Mouse (Mus musculus): ENCODE data around the gene Il4. TPM values are rescaled to one million over a fixed set of nuclear protein-coding genes. Genes with fewer than 3 reads are reported as not detected.
A peak's percentile ranks its signal among the peaks of the same experiment; 100 is the strongest.

Il4 gene
- polyA plus RNA-seq, 1 experiment from 2014 or later = 7.6 TPM

DNA sequence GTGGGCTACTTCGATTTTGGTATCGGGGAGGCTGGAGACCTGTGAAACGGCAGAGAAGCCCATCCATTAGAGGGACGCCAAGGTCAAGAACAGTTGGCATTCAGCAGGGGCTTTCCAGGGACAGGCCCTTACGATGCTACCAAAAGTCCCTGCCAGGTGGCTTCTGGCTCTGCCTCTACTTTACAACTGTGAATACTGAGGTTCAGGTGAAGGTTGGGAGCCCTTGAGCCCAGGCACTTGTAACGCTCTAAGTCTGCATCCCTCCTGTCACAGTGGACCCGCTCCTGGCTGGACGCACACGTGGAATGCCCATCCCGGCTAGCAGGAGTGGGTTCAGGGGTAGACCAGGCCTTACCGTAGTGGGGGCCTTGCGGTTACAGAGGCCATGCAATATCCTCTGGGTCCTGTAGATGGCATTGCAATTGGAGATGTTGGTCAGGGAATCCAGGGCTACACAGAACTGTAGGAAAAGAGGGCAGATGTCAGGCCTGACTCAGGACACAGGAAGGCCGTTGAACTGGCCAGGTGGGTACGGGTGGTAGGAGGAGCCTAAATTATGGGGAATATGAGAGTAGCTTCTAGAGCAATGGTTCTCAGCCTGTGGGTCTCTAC, 13.8 kb upstream of the Il4 start:
- Histone ChIP-seq H3K9ac (replicated peaks; ENCODE audit: low read depth, low read length) (no peak overlapping the region), H3K4me3 (ENCODE audit: low read depth, low read length) (no peak overlapping the region), H3K4me2 (ENCODE audit: low read depth, low read length) (no peak overlapping the region), H3K9me3 (ENCODE audit: control insufficient read depth, low read length) (no peaks in the 10 kb centered on the region), H3K27me3 (ENCODE audit: control insufficient read depth, insufficient read depth, low read length) (peaks cover 4% of the 10 kb centered on the region; the same call in 1 of the 2 replicates), H3K27ac (ENCODE audit: low read depth, low read length) (no peak overlapping the region), H3K4me1 (ENCODE audit: control insufficient read depth, insufficient read depth, low read length) (peaks cover 3% of the 10 kb centered on the region; the same call in 1 of the 2 replicates), H3K36me3 (ENCODE audit: control insufficient read depth, insufficient read depth, low read length) (no peaks in the 10 kb centered on the region)
- ATAC-seq (ENCODE audit: low read depth) = no peak
- WGBS = 76% methylated on average over 14 of the region's 14 CpGs

DNA sequence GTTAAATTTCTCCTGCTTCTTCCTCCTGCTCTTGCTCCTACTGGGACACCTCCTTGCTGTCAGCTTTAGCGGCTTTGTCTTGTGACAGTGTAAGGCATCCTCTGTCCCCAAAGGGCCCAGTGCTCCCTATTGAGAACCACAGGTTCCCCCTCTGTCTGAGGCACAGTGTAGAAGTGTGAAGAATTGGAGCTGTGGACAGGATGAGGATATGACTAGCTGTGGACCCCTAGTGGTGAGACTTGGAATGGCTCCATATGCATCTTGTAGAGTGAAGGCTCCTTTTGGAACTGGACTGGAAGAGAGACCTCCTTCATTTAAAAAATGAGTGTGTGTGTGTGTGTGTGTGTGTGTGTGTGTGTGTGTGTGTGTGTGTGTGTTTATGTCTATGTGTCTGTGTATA, 9.4 kb upstream of the Il4 start:
- H3K9me3 ChIP-seq (ENCODE audit: control insufficient read depth, low read length) = no peaks in the 10 kb centered on the region
- WGBS = 20% methylated on average over 1 of the region's 1 CpGs
- H3K4me3 ChIP-seq (ENCODE audit: low read depth, low read length) = no peak overlapping the region
- H3K9ac ChIP-seq (replicated peaks; ENCODE audit: low read depth, low read length) = no peak overlapping the region
- no peak overlapping the region for H3K4me2 ChIP-seq (ENCODE audit: low read depth, low read length)
- H3K27me3 ChIP-seq (ENCODE audit: control insufficient read depth, insufficient read depth, low read length) = no peaks in the 10 kb centered on the region
- no peaks in the 10 kb centered on the region for H3K4me1 ChIP-seq (ENCODE audit: control insufficient read depth, insufficient read depth, low read length)
- H3K36me3 ChIP-seq (ENCODE audit: control insufficient read depth, insufficient read depth, low read length) = no peaks in the 10 kb centered on the region
- ATAC-seq (ENCODE audit: low read depth) = peak; percentile 69; the same call in 1 of the 2 replicates
- H3K27ac ChIP-seq (ENCODE audit: low read depth, low read length) = no peak overlapping the region

DNA sequence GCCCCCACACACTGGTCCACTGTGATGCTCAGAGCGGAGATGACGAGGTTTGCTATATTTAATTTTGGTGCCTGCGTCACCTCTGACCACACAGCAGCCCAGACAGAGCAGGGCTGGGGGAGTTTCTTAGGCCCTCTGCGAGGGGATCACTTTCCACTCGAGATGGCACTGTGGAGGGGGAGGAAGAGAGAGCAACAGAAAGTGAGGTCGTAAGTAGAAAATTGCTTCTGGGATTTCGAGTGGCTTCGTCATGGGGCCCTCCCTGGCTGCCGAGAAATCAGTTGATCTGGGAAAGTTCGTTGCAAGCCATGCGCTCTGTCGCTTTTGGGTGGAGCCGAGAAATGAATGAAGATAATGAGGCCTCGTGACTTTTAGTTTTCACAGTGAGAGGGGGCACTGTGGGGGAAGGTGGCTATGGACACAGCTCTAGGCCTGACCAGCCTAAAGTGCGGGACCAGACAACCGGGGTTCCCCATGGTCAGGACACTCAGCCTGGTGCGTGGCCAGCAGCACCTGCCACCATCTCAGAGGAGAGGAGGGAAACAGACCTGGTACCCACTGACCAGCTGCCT, 8.4 kb upstream of the Il4 start:
- Histone ChIP-seq H3K9ac (replicated peaks; ENCODE audit: low read depth, low read length) (no peak overlapping the region), H3K4me3 (ENCODE audit: low read depth, low read length) (no peak overlapping the region), H3K4me1 (ENCODE audit: control insufficient read depth, insufficient read depth, low read length) (no peaks in the 10 kb centered on the region), H3K27me3 (ENCODE audit: control insufficient read depth, insufficient read depth, low read length) (no peaks in the 10 kb centered on the region), H3K4me2 (ENCODE audit: low read depth, low read length) (no peak overlapping the region), H3K36me3 (ENCODE audit: control insufficient read depth, insufficient read depth, low read length) (no peaks in the 10 kb centered on the region), H3K9me3 (ENCODE audit: control insufficient read depth, low read length) (no peaks in the 10 kb centered on the region), H3K27ac (ENCODE audit: low read depth, low read length) (no peak overlapping the region)
- no peak for ATAC-seq (ENCODE audit: low read depth)
- WGBS = 74% methylated on average over 17 of the region's 17 CpGs

DNA sequence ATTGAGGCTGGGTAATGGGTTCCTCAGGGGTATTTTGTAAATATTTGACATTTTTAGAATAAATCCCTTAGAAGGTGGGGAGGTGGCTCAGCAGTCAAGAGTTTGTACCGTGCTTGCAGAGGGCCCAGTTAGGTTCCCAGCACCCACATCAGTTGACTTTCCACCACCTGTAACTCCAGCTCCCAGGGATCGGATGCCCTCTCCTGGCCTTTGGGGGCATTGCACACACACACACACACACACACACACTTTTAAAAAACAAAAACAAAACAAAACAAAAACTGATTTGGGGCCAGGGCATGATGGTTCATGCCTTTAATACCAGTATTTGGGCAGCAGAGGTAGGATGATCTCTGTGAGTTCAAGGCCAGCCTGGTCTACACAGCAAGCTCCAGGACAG, 5.7 kb upstream of the Il4 start:
- Histone ChIP-seq H3K36me3 (ENCODE audit: control insufficient read depth, insufficient read depth, low read length) (no peaks in the 10 kb centered on the region), H3K4me1 (ENCODE audit: control insufficient read depth, insufficient read depth, low read length) (no peaks in the 10 kb centered on the region), H3K4me3 (ENCODE audit: low read depth, low read length) (no peak overlapping the region), H3K27ac (ENCODE audit: low read depth, low read length) (no peak overlapping the region), H3K9me3 (ENCODE audit: control insufficient read depth, low read length) (no peaks in the 10 kb centered on the region), H3K27me3 (ENCODE audit: control insufficient read depth, insufficient read depth, low read length) (no peaks in the 10 kb centered on the region), H3K9ac (replicated peaks; ENCODE audit: low read depth, low read length) (no peak overlapping the region), H3K4me2 (ENCODE audit: low read depth, low read length) (no peak overlapping the region)
- ATAC-seq (ENCODE audit: low read depth) = no peak
- 100% methylated on average over 2 of the region's 2 CpGs for WGBS

DNA sequence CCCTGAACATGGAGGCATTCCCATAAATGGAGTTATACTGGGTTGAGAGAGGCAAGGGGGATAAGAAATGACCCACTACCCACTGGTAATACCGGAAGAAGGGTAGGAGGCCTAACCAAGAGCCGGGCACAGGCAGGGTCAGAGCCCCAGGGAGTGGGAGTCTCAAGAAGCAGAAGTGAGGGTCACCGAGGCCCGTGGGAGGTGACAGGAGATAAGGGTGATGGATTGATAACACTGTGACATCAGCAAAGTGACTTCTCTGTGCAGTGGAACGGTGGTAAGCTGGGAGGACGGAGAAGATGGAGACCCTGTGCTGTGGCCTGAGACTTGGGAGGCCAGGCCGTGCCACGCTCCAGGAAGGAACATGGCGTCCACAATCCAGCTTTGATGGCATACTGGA, 5.1 kb upstream of the Il4 start:
- H3K4me2 ChIP-seq (ENCODE audit: low read depth, low read length) = no peak overlapping the region
- no peaks in the 10 kb centered on the region for H3K36me3 ChIP-seq (ENCODE audit: control insufficient read depth, insufficient read depth, low read length)
- 92% methylated on average over 9 of the region's 9 CpGs for WGBS
- no peak overlapping the region for H3K4me3 ChIP-seq (ENCODE audit: low read depth, low read length)
- H3K4me1 ChIP-seq (ENCODE audit: control insufficient read depth, insufficient read depth, low read length) = no peaks in the 10 kb centered on the region
- H3K9me3 ChIP-seq (ENCODE audit: control insufficient read depth, low read length) = no peaks in the 10 kb centered on the region
- no peak overlapping the region for H3K9ac ChIP-seq (replicated peaks; ENCODE audit: low read depth, low read length)
- H3K27me3 ChIP-seq (ENCODE audit: control insufficient read depth, insufficient read depth, low read length) = no peaks in the 10 kb centered on the region
- H3K27ac ChIP-seq (ENCODE audit: low read depth, low read length) = no peak overlapping the region
- ATAC-seq (ENCODE audit: low read depth) = no peak

DNA sequence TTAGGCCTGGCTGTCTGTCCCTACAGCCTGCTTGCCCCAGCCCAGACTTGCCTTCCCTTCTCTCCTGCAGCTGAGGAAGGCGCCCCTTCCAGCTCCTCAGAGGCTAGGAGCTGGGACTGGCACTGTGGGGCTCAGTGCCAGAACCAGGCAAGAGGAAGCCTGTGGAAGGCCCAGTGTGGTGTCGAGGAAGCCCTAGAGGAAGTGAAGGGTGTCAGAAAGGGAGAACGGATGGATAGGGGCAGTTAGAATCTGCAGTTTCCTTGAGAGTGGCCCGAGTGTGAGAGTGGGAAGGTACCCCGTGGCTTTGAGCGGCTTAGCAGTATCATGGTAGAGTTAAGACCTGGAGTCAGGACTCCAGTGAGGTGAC, 4.0 kb upstream of the Il4 start:
- 81% methylated on average over 6 of the region's 6 CpGs for WGBS
- no peaks in the 10 kb centered on the region for H3K4me1 ChIP-seq (ENCODE audit: control insufficient read depth, insufficient read depth, low read length)
- no peaks in the 10 kb centered on the region for H3K27me3 ChIP-seq (ENCODE audit: control insufficient read depth, insufficient read depth, low read length)
- H3K9ac ChIP-seq (replicated peaks; ENCODE audit: low read depth, low read length) = no peak overlapping the region
- no peak overlapping the region for H3K4me3 ChIP-seq (ENCODE audit: low read depth, low read length)
- no peaks in the 10 kb centered on the region for H3K36me3 ChIP-seq (ENCODE audit: control insufficient read depth, insufficient read depth, low read length)
- H3K4me2 ChIP-seq (ENCODE audit: low read depth, low read length) = no peak overlapping the region
- no peaks in the 10 kb centered on the region for H3K9me3 ChIP-seq (ENCODE audit: control insufficient read depth, low read length)
- H3K27ac ChIP-seq (ENCODE audit: low read depth, low read length) = no peak overlapping the region
- ATAC-seq (ENCODE audit: low read depth) = no peak

DNA sequence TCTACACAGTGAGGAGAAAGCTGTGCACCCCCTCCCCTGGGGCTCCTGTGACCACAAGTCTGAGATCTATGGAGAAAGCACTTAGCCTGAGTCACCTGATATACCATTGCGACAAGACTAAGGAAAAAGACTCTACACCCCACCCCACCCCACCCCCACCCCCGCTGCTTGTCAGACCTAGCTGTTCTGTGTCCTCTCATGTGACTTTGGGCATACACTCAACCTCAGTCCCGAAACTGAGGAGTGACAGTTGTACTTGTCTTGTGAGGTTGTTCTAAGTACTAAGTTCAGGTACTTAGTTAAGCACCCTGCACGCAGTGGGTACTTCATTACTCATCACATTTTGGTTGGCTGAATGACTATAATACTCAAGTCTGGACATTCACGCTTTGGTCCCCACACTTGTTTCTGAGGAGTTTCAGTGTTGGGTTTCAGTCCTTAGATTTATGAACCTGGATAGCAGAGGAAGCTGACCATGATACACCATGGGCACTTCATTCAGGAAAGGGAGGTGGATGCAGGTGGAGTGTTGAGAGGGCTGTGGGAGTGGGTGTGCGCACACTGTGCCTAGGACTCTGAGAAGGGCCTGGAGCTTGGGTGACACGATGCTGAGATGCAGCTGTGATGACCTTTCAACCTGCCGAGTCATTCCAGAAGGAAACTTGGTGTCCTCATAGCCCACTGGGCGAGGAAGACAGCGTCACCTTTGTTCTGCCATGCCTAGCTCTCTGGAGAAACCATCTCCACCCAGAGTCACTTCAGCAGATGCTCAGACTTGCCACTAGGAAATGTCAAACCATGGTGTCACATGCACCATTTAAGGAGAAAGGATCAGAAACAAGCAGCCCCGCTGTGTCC, 3.3 kb upstream of the Il4 start:
- Histone ChIP-seq H3K27ac (ENCODE audit: low read depth, low read length) (no peak overlapping the region), H3K4me3 (ENCODE audit: low read depth, low read length) (no peak overlapping the region), H3K4me2 (ENCODE audit: low read depth, low read length) (no peak overlapping the region), H3K9ac (replicated peaks; ENCODE audit: low read depth, low read length) (no peak overlapping the region), H3K27me3 (ENCODE audit: control insufficient read depth, insufficient read depth, low read length) (no peaks in the 10 kb centered on the region), H3K9me3 (ENCODE audit: control insufficient read depth, low read length) (no peaks in the 10 kb centered on the region), H3K4me1 (ENCODE audit: control insufficient read depth, insufficient read depth, low read length) (no peaks in the 10 kb centered on the region), H3K36me3 (ENCODE audit: control insufficient read depth, insufficient read depth, low read length) (no peaks in the 10 kb centered on the region)
- no peak for ATAC-seq (ENCODE audit: low read depth)
- WGBS = 91% methylated on average over 11 of the region's 11 CpGs

DNA sequence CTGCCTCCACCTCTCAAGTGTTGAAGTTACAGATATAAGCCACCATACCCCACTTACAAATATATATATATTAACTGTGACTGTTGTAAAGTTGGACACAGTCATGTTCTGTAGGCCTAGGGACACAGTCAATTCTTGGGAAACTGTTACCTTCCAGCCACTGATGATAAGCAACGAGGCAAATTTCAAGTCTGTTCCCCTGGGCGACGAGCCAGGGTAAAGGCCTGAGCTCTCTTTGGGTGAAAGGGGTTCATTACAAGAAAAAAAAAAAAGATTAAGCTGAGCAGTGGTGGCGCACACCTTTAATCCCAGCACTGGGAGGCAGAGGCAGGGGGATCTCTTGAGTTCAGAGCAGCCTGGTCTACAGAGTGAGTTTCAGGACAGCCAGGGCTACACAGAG, 1.6 kb upstream of the Il4 start:
- Histone ChIP-seq H3K4me1 (ENCODE audit: control insufficient read depth, insufficient read depth, low read length) (no peaks in the 10 kb centered on the region), H3K36me3 (ENCODE audit: control insufficient read depth, insufficient read depth, low read length) (no peaks in the 10 kb centered on the region), H3K27me3 (ENCODE audit: control insufficient read depth, insufficient read depth, low read length) (no peaks in the 10 kb centered on the region), H3K27ac (ENCODE audit: low read depth, low read length) (no peak overlapping the region), H3K9me3 (ENCODE audit: control insufficient read depth, low read length) (no peaks in the 10 kb centered on the region), H3K9ac (replicated peaks; ENCODE audit: low read depth, low read length) (no peak overlapping the region), H3K4me2 (ENCODE audit: low read depth, low read length) (no peak overlapping the region), H3K4me3 (ENCODE audit: low read depth, low read length) (no peak overlapping the region)
- 88% methylated on average over 4 of the region's 4 CpGs for WGBS
- ATAC-seq (ENCODE audit: low read depth) = no peak

DNA sequence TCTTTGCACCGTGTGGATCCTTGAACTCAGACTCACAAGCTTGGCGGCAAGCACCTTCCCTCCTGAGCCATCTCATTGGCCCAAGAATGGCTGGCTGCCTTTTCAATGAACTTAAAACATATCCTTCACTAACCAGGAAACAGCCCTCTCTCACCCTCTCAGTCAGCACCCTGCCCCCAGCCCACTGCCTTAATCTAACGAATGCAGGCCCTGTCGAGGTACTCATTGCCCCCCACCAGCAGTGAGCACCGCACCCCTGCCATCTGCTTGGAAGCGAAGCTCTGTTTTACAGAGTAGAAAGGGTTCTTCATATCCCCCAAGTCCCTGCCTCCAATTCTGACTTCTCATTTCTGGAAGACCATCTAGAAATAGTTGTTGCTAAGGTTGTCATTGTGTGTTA, 959 bp upstream of the Il4 start:
- H3K9ac ChIP-seq (replicated peaks; ENCODE audit: low read depth, low read length) = no peak overlapping the region
- no peaks in the 10 kb centered on the region for H3K9me3 ChIP-seq (ENCODE audit: control insufficient read depth, low read length)
- H3K27ac ChIP-seq (ENCODE audit: low read depth, low read length) = no peak overlapping the region
- H3K27me3 ChIP-seq (ENCODE audit: control insufficient read depth, insufficient read depth, low read length) = no peaks in the 10 kb centered on the region
- no peak overlapping the region for H3K4me2 ChIP-seq (ENCODE audit: low read depth, low read length)
- 73% methylated on average over 6 of the region's 6 CpGs for WGBS
- H3K4me3 ChIP-seq (ENCODE audit: low read depth, low read length) = no peak overlapping the region
- no peaks in the 10 kb centered on the region for H3K36me3 ChIP-seq (ENCODE audit: control insufficient read depth, insufficient read depth, low read length)
- H3K4me1 ChIP-seq (ENCODE audit: control insufficient read depth, insufficient read depth, low read length) = no peaks in the 10 kb centered on the region
- no peak for ATAC-seq (ENCODE audit: low read depth)

All from neural tube, embryonic 14.5 days (tissue).